Mouse (Mus musculus) heart, embryonic 10.5 days (tissue): ENCODE measurements at regions not wholly inside any gene's neighbourhood (a gene's known extent, or its start where the extent isn't known, plus 50 kb on each side); places are given as distances from the start of the nearest gene placed in this dataset.

Experiments used
- DNase-seq: peaks from one replicate; pipeline ENCODE4 v3.0.0-alpha.2; 2017; ENCODE audit warnings: low spot score
- H3K27ac ChIP-seq: fragments of 300-500 bp; sonication (generic); 2 replicates; pipeline ENCODE4 v1.5.1; 2016; ENCODE audit warnings: mild to moderate bottlenecking
- H3K27me3 ChIP-seq: fragments of 300-500 bp; sonication (generic); 2 replicates; pipeline ENCODE4 v1.6.1; 2016; ENCODE audit warnings: mild to moderate bottlenecking; ENCODE audit not compliant: poor library complexity, insufficient read depth, severe bottlenecking
- H3K36me3 ChIP-seq: fragments of 300-500 bp; sonication (generic); 2 replicates; pipeline ENCODE4 v1.6.1; 2016; ENCODE audit warnings: mild to moderate bottlenecking, moderate library complexity
- H3K4me1 ChIP-seq: fragments of 300-500 bp; sonication (generic); 2 replicates; pipeline ENCODE4 v1.6.1; 2016; ENCODE audit warnings: mild to moderate bottlenecking
- H3K4me3 ChIP-seq: fragments of 300-500 bp; sonication (generic); 2 replicates; pipeline ENCODE4 v1.5.1; 2016; ENCODE audit warnings: mild to moderate bottlenecking, moderate library complexity
- H3K9me3 ChIP-seq: fragments of 300-500 bp; sonication (generic); 2 replicates; pipeline ENCODE4 v1.6.1; 2016; ENCODE audit warnings: mild to moderate bottlenecking, moderate library complexity
- WGBS: fragments of 180-500 bp; shearing (Covaris S2); methylation state at CpG from one replicate; pipeline ENCODE4 v1.1.7; 2016; 5-methylcytosine and 5-hydroxymethylcytosine counted together

DNA sequence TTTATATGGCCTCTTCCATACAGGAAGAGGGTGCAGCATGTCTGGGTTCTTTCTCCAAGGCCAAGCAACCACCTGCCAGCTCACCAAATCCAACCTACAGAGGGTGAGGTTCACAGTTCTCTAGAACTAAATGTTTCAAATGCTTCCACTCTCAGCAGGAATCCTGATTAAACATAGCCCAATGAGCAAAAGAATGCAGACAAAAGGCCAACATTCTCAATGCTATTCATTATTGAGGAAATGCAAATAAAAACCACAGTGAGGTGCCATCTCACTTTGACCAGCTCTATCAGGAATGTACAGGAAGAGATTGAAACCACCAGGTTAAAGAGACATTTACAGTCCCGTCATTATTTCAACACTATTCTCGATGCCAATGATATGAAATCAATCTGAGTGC lies 331.2 kb upstream of the Tenm3 start:
- H3K4me1 ChIP-seq, result no peaks in the 10 kb centered on the region
- H3K27ac ChIP-seq, result no peak overlapping the region
- H3K27me3 ChIP-seq, result no peaks in the 10 kb centered on the region
- no peaks in the 10 kb centered on the region for H3K9me3 ChIP-seq
- no peaks in the 10 kb centered on the region for H3K36me3 ChIP-seq
- WGBS, result 83% methylated on average over 2 of the region's 2 CpGs
- no peak overlapping the region for H3K4me3 ChIP-seq
- no peak for DNase-seq

DNA sequence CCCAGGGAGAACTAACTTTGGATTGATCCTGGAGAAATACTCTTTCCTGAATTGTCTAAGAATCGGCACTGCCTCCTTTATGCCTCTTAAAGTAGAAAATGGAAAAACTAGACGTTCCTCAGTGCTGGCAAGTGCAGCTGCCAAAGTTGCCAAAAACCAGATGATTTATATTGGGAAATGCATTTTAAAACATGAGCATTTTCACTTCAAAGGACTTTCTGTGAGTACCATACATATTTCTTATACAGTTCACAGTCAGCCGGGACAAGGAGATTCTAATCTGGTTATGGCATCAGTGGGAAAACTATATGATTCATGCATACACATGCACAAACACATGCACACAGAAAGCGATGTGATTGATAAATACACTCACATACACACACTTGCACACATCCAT lies 315.6 kb upstream of the Tenm3 start:
- H3K27me3 ChIP-seq, result no peaks in the 10 kb centered on the region
- DNase-seq, result no peak
- H3K4me1 ChIP-seq, result no peaks in the 10 kb centered on the region
- 80% methylated on average over 4 of the region's 4 CpGs for WGBS
- H3K4me3 ChIP-seq, result no peak overlapping the region
- no peaks in the 10 kb centered on the region for H3K9me3 ChIP-seq
- H3K36me3 ChIP-seq, result no peaks in the 10 kb centered on the region
- H3K27ac ChIP-seq, result no peak overlapping the region

DNA sequence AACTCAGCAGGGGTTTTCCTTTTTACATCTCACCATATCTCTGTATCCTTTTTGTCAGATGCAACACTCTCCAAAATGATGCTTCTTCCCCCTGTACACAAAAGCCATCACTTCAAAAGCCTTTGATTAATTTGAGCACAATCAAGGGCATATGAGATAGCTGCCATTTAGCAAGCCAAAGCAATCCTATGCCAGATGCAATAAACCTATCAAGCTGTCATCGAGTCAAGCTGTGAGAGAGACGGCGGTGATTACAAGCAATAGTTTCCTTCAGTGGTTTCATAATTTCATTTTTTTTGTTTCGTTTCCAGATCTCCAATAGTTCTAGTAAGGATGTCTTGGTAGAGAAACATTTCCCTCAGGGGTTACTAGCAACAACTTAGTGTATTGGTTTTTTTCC lies 314.4 kb upstream of the Tenm3 start:
- DNase-seq, result no peak
- no peaks in the 10 kb centered on the region for H3K36me3 ChIP-seq
- 79% methylated on average over 4 of the region's 4 CpGs for WGBS

DNA sequence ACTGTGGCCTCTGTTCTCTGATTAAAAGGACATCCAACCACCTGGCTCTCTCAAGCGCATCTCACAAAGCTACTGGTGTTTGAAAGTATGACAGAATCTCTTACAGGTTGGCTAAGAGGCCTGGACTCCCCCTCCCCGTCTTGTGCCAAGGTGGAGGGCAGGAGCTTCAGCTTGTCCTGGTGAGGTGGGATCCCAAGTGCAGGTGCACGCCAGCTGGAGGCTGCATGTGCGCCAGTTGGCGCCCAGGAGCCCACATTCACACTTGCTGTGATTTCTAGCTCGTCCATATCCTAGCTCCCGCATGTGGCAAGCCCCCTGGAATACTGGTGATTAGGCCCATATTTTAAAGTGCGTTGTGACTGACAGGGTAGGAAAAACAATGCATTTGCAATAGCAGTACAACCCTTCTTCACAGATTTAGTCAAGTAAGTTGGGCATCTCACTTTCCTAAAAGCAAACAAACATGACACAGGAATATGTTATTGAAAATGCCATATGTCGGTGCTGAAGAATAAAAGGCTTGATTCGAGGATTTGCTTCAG lies 292.8 kb upstream of the Tenm3 start:
- Histone ChIP-seq H3K9me3 (no peaks in the 10 kb centered on the region), H3K36me3 (no peaks in the 10 kb centered on the region), H3K27me3 (no peaks in the 10 kb centered on the region), H3K27ac (no peak overlapping the region), H3K4me1 (no peaks in the 10 kb centered on the region), H3K4me3 (no peak overlapping the region)
- WGBS, result 80% methylated on average over 10 of the region's 10 CpGs
- no peak for DNase-seq

More for the DNA sequence above, 314.4 kb upstream of the Tenm3 start:
- Histone ChIP-seq H3K4me3 (no peak overlapping the region), H3K27me3 (no peaks in the 10 kb centered on the region), H3K4me1 (no peaks in the 10 kb centered on the region), H3K9me3 (no peaks in the 10 kb centered on the region), H3K27ac (no peak overlapping the region)

DNA sequence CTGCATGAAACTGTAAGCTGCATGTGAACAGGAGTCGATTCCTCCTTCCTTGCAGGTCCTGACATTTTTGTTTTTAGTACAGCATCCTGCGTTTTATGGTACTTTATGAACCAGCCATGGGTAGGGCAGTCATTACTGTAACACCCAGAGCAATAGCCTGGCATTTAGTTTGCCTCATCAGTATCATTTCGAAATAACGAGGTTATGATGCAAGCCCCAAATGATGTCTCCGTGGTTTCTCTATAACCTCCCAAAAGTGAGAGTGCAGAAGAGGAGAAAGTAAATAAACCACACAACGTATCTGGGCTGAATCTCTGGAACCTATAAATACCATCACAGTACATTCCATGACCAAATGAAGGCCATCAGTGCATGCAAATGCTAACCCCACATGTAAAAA lies 265.3 kb upstream of the Tenm3 start:
- H3K9me3 ChIP-seq, result no peaks in the 10 kb centered on the region
- no peak for DNase-seq
- H3K4me1 ChIP-seq, result no peaks in the 10 kb centered on the region
- no peak overlapping the region for H3K27ac ChIP-seq
- no peaks in the 10 kb centered on the region for H3K36me3 ChIP-seq
- H3K4me3 ChIP-seq, result no peak overlapping the region
- H3K27me3 ChIP-seq, result no peaks in the 10 kb centered on the region
- WGBS, result 81% methylated on average over 6 of the region's 6 CpGs

DNA sequence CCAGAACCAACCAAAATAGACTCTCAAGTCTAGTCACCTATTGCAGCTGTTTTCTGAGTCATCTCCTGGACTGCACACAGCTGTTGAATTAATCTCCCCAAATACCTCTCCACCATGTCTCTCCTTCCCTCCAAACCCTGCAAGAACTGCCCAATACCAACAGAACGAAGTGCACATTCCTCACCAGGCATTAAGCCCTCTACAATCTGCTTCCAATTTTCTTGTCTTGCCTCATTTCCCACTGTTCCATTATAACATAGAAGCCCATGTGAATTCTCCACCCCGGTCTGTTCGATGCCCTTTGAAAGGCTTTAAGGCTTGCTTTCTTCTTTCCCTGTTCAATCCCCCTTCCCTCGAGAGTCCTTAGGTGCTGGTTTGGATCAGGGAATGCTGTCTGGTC lies 264.9 kb upstream of the Tenm3 start:
- DNase-seq, result no peak
- H3K27ac ChIP-seq, result no peak overlapping the region
- H3K27me3 ChIP-seq, result no peaks in the 10 kb centered on the region
- no peaks in the 10 kb centered on the region for H3K9me3 ChIP-seq
- no peaks in the 10 kb centered on the region for H3K36me3 ChIP-seq
- WGBS, result 72% methylated on average over 4 of the region's 4 CpGs
- no peak overlapping the region for H3K4me3 ChIP-seq
- no peaks in the 10 kb centered on the region for H3K4me1 ChIP-seq

DNA sequence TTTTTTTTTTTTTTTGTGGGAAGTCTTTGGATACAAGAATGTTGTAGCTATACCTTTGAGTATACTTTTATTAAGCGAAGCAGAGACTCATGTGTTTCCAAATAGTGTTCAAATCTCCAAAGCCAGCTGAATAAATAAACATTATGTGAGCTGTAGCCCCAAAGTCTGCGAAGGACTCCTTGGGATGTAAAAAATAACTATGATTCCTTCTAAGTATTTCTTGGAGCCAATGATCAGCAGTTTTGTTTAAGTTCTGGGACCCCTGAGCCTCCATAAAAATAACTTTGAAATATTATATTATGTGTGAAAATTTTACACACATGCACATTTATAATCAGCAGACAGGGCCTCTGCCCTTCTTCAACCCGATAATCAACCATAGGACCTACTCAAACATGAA lies 262.8 kb upstream of the Tenm3 start:
- no peaks in the 10 kb centered on the region for H3K27me3 ChIP-seq
- no peak overlapping the region for H3K27ac ChIP-seq
- no peaks in the 10 kb centered on the region for H3K36me3 ChIP-seq
- no peak overlapping the region for H3K4me3 ChIP-seq
- no peaks in the 10 kb centered on the region for H3K4me1 ChIP-seq
- H3K9me3 ChIP-seq, result no peaks in the 10 kb centered on the region
- no peak for DNase-seq
- 76% methylated on average over 3 of the region's 3 CpGs for WGBS

DNA sequence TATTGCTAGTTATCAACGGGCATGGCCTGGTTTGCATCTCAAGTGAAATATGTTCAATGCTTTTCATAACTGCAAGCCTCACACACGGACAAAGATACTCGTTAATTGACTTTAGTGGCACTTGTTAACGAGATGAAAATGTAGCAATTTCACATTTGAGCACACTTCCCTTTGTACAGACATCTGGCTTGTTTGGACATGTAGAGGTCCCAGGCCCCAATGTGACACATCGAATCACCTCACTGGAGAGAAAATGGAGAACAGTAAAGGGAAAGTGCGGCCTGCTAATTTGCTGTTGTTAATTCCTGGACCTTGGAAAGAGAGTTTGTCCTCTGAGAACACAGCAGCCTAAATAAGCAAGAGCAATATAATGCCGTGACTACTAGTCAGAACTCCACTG lies 257.4 kb upstream of the Tenm3 start:
- no peak for DNase-seq
- no peaks in the 10 kb centered on the region for H3K36me3 ChIP-seq
- no peaks in the 10 kb centered on the region for H3K9me3 ChIP-seq
- H3K27me3 ChIP-seq, result no peaks in the 10 kb centered on the region
- H3K4me1 ChIP-seq, result no peaks in the 10 kb centered on the region
- 88% methylated on average over 7 of the region's 7 CpGs for WGBS
- H3K27ac ChIP-seq, result no peak overlapping the region
- no peak overlapping the region for H3K4me3 ChIP-seq

DNA sequence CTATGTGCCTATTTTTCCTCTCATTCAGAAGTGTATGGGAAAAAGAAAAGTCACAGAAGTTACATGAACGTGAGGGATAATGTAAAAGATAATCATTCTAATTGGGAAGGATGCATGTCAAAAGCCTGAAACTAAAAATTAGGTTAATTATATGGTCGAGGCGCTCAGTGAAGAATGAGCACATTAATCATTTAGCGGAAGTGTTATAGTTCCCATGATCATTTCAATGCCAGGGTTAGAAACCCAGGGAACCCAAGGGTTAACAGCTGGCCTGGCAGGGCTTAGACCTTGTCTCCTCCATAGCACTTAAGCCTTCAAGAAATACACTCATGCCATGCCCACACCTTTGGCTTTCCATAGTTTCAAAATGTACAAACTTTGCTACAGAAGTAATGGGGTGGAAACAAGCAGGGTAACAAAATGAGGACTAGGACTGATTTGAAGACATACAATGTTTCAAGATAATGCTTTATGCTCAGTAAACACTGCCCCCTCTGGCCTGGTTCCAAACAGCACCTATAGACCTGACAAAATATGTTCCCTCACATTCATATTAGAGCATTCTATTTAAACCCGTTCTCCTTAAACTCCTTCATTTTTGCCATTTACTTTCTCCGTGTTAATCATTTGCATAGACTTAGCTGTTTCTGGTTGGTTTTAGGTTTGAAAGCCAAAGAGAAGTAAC lies 240.6 kb upstream of the Tenm3 start:
- Histone ChIP-seq H3K4me3 (no peak overlapping the region), H3K4me1 (no peaks in the 10 kb centered on the region), H3K9me3 (no peaks in the 10 kb centered on the region), H3K27ac (no peak overlapping the region), H3K36me3 (no peaks in the 10 kb centered on the region), H3K27me3 (no peaks in the 10 kb centered on the region)
- WGBS, result 80% methylated on average over 6 of the region's 6 CpGs
- DNase-seq, result no peak

DNA sequence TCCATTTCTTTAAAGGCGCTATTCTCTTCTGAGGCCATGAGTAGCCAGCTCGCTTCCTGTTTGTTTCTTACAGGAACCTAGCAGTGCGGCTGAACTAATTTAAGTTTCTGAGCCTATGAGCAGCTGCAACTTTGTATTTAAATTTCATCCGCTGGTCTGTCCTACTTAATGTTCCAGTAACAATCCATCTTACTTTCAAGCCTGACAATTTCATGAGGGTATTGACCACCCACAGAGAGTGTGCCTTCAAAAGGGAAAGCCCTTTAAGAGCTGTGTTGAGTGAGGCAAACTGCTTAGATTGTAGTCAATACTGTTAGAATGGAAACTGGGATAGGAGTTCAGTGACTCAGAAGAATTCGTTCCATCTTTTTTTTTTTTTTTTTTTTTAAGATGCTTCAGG lies 225.7 kb upstream of the Tenm3 start:
- no peak for DNase-seq
- no peaks in the 10 kb centered on the region for H3K9me3 ChIP-seq
- no peaks in the 10 kb centered on the region for H3K4me1 ChIP-seq
- H3K4me3 ChIP-seq, result no peak overlapping the region
- WGBS, result 73% methylated on average over 5 of the region's 5 CpGs
- no peaks in the 10 kb centered on the region for H3K36me3 ChIP-seq
- H3K27ac ChIP-seq, result no peak overlapping the region
- no peaks in the 10 kb centered on the region for H3K27me3 ChIP-seq

DNA sequence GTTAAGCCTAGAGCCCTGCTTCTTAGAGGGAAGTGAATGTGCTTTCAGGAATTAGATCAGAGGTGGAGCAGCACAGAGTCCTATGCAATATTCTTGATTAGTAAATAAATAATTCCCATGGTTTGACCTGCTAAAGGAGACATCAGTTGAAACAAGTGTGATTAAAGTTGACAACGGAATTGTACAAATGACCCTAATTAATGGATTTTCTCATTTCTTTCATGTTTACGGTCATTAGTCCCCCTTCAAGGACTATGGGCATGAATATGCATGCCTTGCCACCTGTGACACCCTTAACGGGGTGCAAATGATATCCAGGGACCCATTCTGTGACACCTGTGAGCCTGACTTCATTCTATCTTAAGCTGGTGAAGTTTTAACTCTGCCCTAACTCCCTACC lies 219.5 kb upstream of the Tenm3 start:
- H3K27me3 ChIP-seq, result no peaks in the 10 kb centered on the region
- no peaks in the 10 kb centered on the region for H3K9me3 ChIP-seq
- H3K4me1 ChIP-seq, result no peaks in the 10 kb centered on the region
- no peak overlapping the region for H3K4me3 ChIP-seq
- 46% methylated on average over 3 of the region's 3 CpGs for WGBS
- no peak for DNase-seq
- no peaks in the 10 kb centered on the region for H3K36me3 ChIP-seq
- H3K27ac ChIP-seq, result no peak overlapping the region

DNA sequence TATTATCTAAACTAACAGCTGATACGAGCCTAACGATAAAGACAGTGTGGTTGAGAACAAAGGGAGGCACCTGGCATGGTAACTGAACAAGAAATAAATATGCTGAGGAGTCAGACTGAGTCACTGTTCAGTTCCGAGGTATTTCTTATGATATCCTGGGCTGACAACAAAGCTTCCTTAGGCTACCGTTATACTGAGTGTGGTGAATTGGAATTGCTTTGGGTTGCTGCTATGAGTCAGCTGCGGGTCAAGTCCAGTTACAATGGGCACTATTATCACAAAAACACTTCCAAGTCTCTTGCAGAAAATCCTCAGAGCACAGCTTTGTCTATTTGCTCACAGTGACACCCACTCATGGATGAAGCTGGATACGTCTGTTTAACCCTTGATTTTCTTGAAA lies 199.5 kb upstream of the Tenm3 start:
- no peaks in the 10 kb centered on the region for H3K36me3 ChIP-seq
- no peaks in the 10 kb centered on the region for H3K4me1 ChIP-seq
- H3K27me3 ChIP-seq, result no peaks in the 10 kb centered on the region
- 76% methylated on average over 6 of the region's 6 CpGs for WGBS
- H3K27ac ChIP-seq, result no peak overlapping the region
- H3K4me3 ChIP-seq, result no peak overlapping the region
- no peaks in the 10 kb centered on the region for H3K9me3 ChIP-seq
- DNase-seq, result no peak

DNA sequence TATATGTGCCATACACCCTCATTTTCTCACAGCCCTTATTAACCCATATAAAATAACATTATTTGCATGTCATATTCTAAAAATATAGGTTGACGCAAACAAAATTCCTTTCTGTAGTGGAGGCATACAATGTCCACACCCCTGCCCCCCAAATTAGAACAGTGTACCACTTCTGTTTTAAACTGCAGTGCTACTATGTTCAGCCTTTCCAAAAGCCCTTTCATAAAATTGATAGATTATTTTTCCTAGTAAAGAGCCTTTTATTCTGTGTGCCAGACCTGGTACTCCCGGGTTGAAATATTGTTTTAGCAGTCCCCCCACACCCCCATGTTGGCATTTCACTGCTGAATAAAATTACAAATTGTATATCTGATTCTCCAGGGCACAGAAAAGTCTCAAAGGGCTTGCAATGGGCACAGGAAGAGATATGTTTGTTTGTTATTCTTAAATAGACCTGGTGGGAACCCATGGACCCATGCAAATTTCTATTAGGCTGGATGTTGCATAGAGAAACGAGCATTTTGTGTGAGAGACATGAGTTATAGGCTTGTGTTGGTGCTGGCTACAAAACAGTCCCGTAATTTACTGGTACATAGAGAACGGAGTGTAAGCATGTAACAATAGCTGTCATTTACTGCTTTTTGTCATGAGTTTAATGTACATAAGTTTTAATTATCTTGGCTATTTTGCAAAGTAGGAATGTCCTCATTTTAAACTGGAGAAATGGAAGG lies 192.4 kb upstream of the Tenm3 start:
- Histone ChIP-seq H3K27me3 (no peaks in the 10 kb centered on the region), H3K27ac (no peak overlapping the region), H3K4me1 (no peaks in the 10 kb centered on the region), H3K9me3 (no peaks in the 10 kb centered on the region), H3K4me3 (no peak overlapping the region), H3K36me3 (no peaks in the 10 kb centered on the region)
- WGBS, result 75% methylated on average over 5 of the region's 5 CpGs
- no peak for DNase-seq
